Mouse (Mus musculus) left cerebral cortex, postnatal 4 days (tissue): ENCODE results near the gene Rad51b. TPM values are rescaled to one million over a fixed set of nuclear protein-coding genes. Genes with fewer than 3 reads are reported as not detected.
"Not testable (repeated sequence)": the region's sequence is repeated elsewhere in the genome, so short reads cannot be mapped to it uniquely, and the experiment has no call there.

Source experiments
- DNase-seq: peaks from one replicate; pipeline ENCODE4 v3.0.0-alpha.2; 2022
- intact Hi-C: fragments of 180-260 bp; cut with DNase I; formaldehyde crosslinking; loops from one replicate; pipeline ENCODE4 v1.15.1; 2025
- total RNA-seq, 2 experiments: library from RNA; stranded (reverse); gene quantifications; 2 replicates each; pipeline ENCODE4 v1.2.3; 2021

Rad51b gene
- under 1 TPM; 0.56 to 0.84 TPM for total RNA-seq

DNA sequence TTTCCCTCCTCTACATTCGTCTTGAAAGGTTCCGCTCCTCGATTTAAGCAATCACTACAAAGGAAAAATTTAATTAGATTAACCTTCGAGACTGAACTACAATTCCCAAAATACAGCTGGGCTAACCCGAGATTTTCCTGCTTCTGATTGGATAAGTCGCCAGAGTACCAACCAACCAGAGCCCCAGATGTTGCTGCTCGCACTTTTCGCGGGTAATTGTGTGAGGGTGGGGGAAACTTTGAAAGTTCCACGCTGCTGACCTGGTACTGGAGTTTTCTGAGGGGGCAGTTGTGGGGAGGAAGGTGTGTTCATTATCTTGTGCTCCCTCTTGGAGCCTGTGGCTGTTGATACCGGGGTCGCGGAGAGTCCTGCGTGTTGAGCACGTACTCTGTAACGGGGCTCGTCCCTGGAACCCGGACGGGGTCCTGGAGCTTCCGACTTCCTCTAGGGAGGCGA lies at the start of gene Rad51b:
Gene Rad51b (plus strand): TSS at position 162 of the 456 bp plus-strand sequence.
- DNase-seq: peak; percentile 64
- intact Hi-C loops: no loop called here

DNA sequence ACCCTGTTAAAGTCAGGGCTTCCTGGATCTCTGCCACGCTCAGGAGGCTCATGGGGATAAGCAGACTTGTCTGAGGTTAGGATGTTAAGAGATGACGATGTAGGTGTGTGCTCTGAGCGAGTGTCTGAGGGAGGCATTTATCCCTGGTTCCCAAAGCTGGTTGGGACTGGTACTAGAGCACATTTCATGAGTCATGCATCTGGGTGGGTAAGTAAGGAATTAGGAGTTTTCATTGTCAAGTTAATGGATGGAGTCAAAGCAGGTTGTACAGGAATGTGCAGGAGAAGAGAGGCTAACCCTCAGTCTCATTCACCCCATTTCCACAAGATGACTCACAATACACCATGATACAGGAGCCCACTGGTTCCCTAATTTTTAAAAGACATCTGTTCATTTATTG lies 49.0 kb upstream of the Rad51b start:
- DNase-seq: no peak
- intact Hi-C loops: no loop called here

DNA sequence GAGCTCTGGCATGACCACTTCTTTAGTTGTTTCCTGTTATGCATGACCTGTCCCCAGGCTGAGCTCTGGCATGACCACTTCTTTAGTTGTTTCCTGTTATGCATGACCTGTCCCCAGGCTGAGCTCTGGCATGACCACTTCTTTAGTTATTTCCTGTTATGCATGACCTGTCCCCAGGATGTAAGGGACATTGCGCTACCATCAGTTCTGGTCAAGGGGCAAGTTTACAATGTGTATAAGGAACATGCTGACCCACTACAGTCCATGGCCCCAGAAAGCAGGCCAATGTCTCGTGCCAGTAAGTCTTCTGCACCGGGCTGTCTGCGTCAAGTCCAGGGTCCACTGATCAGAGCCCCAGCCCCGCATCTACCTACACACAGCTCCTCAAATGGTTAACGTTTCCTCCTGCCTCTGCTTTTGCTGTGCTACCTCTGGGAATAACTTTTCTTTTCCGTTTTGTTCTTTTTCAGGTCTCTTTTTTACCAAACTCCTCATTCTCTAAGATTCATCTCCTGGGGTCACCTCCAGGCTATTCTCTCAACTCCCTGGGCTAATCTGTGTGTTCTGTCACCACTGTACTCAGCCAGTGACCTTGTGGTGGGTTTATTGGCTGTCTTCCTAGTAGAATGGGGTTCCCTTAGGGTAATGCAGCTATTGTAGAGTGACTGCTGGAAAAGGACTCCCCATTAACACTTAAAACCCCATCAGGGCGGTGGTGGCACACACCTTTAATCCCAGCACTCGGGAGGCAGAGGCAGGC lies 43.6 kb upstream of the Rad51b start:
- intact Hi-C loops: no loop called here
- no peak for DNase-seq

DNA sequence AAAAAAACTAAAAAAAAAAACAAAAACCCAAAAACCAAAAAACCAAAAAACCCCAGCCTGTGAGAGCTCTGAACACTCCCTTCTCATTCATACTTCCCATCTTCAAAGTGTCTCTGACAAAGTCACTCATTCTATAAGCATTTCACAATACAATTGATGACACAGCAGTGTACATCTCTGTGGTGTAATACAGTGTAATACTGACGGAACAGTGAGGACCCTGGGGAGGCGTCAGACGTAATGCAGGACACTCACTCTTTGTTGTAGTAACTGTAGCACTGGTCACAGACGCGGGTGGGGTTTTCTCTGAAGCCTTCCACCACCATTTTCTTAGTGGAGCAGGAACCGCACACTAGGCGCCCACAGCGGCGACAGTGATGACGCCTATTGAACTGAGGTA lies 42.1 kb upstream of the Rad51b start:
- intact Hi-C loops: no loop called here
- DNase-seq: no peak

DNA sequence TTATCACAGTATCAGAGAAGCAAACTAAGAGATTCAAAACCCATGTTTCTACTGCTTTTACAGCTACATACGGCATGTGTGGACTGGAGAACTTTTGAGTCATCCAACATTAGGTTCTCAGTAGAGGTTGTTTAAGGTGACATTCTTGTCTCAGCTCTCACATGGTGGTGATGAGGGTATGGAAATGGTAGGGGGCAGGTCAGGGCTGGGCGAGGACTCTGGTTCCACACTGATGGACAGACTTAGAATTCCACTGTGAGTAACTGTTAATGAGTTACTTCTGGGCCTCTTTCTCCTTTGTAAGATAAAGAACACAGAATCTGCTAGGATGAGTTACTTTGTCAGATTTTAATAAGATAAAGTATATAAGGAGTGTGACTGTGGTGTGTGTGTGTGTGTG lies 36.9 kb upstream of the Rad51b start:
- intact Hi-C loops: no loop called here
- DNase-seq: no peak

DNA sequence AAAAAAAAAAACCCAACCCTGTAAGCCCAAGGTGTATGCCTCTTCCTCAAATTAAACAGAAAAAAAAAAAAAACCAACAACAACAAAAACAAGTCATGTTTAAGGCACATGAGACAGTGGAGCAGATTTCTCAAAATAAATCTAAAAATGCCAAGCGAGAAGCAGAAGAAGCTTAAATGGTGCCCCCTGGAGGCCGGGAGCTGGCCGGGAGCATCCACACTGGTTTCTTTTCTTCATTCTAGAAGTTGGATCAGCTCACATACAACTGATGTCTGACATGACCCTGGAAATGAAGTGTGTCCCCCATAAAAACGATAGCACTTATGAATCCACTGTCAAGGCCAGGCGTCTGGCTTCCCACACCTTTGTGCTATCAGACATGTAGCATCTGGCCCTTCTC lies 36.0 kb upstream of the Rad51b start:
- intact Hi-C loops: no loop called here
- DNase-seq: peak; percentile 33

DNA sequence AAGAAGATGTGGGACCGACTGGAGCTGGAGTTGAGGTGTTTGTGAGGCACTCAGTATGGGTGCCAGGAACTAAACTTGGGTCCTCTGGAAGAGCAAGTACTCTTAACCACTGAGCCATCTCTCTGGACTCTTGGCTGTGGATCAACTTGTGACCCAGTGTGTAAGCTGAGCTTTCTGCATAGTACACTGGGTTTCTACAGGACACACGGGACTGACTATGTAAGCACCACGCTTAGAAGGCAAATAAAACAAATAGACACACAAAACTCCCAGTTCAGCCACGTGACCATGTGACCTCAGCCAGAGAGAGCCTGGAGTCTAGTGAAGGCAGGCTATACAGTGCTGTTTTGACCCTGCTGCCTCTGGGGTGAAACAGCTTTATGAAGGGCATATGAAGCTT lies 24.5 kb upstream of the Rad51b start:
- DNase-seq: no peak
- intact Hi-C loops: no loop called here

DNA sequence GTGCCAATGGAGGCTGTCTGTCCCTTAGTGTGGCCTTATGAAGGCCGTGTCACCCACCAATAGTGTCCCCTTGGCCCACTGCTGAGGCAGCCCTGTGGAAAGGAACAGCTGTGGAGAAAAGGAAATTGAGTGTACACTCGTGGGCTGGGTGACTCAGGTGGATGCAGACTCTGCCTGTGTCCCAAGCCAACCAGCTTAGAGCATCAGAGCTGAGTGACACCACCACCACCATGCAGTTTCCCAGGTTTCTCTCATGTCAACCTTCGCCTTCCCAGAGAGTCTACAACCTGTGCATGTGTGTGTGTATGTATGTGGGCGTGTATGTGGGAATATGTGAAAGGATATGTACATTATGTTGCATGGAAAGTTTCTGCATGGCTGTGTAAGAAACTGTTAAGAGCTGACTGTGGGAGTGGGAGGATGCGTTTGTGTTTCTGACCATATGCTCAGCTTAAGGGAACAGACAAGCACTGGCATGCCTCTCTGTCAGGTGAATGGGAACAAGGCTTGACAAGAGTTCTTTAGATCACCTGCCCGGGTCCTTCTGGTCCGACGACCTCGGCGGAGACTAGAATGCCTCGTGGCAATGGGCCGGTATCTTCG lies 17.5 kb upstream of the Rad51b start:
- no peak for DNase-seq
- intact Hi-C loops: no loop called here

DNA sequence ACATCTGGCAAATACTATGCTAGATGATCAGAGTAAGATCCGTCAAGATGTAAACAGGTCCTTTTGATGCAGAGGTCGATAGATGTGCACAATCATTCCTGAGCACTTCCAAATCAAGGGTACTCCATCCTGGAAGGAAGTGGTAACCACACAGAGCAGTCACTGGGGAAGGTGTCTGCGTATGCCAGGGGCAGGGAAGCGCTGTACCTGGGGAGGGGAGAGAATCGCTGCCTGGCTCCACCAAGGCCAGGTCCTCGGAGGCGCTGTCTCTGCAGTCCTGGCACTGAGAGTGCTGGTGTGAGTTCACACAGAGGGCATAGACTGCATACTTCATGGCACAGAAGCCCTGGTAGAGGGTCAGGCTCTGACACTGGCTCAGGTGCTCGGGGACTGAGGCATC lies 14.5 kb upstream of the Rad51b start:
- intact Hi-C loops: no loop called here
- DNase-seq: no peak

DNA sequence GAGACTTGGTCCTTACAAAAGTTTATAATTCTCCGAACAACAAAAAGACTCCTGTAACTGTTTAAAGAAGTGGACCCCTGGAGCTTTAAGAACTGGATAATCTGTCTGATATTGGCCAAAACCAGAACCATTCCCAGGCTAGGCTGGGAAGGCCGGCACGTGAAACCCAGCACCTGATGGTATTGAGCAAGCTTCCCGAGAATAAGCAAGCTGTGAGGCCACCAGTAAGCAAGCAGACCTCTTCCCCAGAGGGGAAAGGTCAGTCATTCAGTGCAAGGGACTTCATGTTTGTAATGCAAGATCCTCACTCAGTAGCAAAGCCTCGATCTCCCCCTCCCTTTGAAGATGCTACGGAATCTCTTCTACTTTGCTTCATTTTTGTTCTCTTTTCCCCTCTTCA lies 4.2 kb upstream of the Rad51b start:
- intact Hi-C loops: no loop called here
- DNase-seq: no peak

DNA sequence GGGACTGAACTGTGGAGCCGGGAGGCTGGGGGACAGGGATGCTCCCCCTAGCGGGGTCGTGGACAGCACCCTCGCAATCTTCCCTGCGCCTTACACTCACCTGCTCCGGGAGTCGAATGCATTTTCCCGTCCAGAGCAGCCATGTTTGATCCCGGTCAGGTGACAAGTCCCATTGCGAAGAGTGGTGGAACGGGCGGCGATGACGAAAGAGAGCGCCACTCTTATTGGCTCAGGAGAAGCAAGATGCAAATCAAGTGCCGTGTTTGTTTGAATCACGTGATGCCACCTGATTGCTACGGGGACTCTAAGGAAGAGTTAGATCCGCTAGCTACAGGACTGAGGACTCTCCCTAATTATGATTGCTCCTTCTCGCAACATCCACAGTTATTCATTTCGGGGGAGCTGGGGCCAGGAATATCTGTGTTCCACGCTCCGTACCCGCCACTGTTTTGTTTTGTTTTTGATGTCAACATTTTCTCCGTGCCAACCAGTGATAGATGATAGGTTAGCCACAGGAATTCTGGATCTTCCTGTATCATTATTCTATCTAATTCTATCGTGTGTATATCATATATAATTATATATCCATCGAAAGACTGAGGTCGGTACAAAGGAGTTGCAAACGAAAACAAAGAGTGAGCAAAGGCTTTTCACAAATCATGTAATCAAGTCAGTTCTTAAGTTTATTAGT lies 811 bp upstream of the Rad51b start, which contains the start of gene Zfyve26:
Gene Zfyve26 (minus strand): TSS at position 179 of the 691 bp plus-strand sequence.
- intact Hi-C loops: no loop called here
- DNase-seq: peak; percentile 93

DNA sequence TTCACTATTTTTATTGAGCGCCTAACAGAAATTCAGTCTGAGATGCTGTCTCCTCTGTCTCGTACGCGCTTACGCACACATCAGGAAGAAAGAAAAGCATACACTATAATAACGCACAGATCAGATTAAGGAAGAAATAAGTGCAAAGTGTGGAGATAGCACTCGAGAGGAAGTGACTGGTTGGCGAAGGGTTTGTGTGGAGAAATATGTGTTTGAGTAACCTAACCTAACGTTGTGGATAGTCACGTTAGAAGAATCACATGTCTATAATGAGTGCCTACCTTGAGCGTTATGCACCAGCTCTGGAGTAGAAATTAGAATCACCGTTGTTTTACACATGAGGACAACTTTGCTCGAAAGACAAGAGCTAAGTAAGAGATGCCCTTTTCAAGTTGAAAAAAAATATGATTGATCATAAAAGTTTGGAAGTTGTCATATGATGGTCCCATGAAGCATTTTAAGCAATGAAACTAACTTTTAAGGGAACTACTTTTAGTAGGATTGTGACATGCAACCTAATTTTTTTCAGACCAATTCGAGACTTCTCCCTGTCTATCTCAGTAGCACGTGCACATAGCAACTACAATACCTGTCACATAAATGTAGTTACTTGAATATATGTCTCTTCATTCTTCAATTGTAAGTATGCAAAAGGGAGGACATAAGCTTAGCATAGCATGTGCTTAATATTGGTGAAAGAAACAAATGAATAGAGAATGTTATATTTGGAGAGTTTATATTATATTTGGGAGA lies 978 bp downstream of the Rad51b start:
- DNase-seq: no peak
- intact Hi-C loops: no loop called here

DNA sequence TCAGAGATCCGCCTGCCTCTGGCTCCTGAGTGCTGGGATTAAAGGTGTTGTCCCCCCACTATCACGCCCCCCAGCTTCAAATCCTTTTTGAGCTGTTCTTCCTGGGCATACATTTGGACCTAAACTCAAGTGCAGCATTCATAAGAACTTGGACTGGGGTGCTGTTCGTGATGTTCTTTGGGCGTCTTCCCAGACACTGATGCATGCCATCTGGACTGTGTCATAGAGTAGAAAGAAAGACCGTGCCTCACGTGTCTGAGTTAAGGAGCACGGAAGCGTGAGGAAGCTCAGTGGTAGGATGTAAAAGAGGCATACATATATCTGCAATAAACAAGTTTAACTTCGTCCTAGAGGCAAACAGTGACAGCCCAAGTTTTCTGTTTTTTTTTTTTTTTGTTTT lies 4.7 kb downstream of the Rad51b start:
- intact Hi-C loops: no loop called here
- DNase-seq: no peak

DNA sequence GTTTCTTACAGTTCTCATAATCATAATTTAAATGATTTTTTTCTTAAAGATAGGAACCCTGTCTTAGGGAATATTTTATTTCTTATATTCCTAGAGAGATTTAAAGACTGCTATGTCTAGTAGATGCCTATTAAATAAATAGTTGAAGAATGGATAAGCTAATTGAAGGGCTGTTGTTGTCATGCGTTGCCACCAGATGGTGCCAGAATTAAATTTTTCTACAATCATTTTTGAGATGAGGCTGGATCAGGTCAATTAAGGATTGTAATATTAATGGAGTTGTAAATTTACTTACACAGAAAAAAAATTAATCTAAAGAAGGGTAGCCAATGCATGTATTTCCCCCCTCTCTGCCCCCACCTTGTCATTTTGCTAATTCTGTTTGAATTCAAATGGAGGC lies 8.0 kb downstream of the Rad51b start:
- no peak for DNase-seq
- intact Hi-C loops: no loop called here

DNA sequence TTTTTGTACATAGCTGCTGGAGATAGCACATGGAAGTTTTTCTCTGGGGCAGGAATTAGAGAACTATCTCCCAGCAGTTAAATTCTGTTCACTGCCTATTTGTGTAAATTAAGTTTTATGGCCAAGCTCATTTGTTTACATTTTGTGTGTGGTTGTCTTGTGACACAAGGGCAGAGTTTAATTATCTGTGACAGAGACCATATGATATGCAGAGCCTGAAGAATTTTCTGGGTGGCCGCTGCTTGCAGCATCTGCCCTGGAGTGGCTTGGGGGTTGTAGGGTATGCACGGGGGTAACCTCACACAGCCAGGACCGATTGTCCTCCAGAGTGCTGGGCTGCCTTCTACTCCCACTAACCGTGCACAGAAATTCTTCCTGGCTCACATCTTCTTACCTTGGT lies 8.9 kb downstream of the Rad51b start:
- no peak for DNase-seq
- intact Hi-C loops: no loop called here

DNA sequence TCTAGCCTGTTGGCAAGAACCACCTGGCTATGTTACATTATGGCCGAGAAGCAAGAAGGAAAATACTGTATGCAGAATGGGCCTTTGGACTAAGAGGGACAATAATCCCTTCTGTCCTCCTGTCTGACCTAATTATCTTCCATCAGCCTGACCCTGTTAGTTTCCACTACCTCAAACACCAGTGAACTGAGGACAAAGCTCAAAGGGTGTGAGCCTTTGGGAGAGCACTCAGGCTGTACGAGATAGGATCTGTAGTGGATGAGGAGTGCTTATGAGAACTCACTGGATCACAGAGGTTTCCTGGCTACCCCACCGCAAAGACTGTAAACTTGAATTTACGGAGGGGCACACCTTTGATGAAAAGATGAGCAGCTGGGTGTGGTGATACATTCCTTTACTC lies 16.6 kb downstream of the Rad51b start:
- DNase-seq: no peak
- intact Hi-C loops: no loop called here

DNA sequence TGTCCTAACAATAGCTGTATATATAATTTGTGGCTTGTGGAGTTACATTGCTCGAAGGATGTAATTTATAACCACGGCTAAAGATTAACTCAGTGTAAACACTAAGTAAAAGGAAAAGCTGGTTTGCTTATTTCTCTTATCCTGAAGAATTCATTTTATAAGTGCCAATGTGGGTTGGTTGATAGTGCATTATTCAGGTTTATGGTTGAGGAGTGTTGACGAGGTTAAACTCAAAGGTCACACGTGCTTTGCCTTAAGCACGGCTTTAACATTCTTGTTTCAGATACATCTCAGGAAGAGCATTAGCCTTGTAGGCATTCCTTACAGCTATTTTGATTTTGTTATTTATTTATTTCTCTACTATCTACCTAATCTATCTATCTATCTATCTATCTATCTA lies 20.3 kb downstream of the Rad51b start:
- intact Hi-C loops: no loop called here
- no peak for DNase-seq

DNA sequence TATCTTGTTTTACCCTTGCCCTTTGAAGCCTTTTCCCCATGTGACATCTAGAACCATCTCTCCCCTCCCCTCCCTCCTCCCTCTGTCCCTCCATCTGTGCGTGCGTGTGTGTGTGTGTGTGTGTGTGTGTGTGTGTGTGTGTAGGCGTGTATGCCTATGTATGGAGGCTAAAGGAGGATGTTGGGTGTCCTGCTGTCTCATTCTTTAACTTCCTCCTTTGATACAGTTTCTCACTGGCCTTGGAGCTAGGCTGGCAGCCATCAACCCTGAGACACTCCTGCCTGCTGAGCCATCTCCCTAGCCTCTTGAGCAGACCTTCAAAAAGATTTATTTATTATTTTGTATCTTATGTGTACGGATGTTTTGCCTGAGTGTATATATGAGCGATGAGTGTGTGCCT lies 23.8 kb downstream of the Rad51b start:
- no peak for DNase-seq
- intact Hi-C loops: no loop called here

DNA sequence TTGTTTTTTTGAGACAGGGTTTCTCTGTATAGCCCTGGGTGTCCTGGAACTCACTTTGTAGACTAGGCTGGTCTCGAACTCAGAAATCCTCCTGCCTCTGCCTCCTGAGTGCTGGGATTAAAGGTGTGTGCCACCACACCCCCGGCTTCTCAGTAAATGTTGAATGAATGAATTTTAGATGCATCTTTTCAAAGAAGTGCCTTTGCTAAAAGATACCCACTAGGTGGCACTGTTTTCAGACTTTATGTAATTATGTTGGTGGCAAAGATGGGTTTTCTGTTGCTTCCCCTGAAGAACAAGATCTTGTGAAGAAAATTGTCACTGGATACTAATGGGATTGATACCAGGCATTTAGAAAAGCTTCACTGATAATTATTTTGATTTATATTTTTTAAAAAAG lies 25.5 kb downstream of the Rad51b start:
- intact Hi-C loops, DNase-seq: not testable (repeated sequence)

DNA sequence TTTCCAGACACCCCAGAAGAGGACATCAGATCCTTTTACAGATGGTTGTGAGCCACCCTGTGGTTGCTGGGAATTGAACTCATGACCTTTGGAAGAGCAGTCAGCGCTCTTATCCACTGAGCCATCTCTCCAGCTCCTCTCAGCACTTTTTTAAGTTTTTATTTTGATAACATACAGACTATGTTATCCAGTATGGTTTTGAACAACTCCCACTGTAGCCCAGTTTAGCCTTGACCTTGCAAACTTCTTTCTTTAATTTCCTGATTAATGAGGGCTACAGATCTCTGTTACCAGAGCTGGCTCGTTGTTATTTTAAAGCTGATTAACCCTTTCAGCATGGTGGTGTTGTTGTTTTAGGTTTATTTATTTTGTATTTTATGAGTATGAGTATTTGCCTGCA lies 29.2 kb downstream of the Rad51b start:
- intact Hi-C loops: no loop called here
- no peak for DNase-seq

DNA sequence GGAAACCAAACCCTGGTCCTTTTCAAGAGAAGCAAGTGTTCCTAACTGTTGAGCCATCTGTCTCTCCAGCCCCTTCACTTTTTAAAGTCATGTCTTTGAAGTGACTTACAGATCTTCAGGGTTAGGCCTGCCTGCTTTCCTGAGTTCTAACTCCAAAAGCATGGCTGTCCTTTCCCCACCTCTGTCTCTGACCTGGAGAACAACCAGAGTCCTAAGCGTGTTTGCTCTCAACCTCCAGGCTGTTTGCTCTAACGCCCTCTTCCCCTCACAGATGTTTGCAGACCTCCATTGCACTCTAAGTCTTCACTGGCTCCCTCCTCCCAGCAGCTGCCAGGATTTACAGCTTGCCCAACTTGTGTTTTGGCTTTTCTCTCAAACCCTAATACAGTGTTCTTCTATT lies 29.7 kb downstream of the Rad51b start:
- intact Hi-C loops: no loop called here
- no peak for DNase-seq
